Mouse (Mus musculus) 3134 (cell line): ENCODE results near the gene Erg28.

ENCODE experiments used
- DNase-seq: peaks from one replicate; pipeline ENCODE4 v3.0.0-alpha.2; 2011; ENCODE audit warnings: low spot score; ENCODE audit not compliant: insufficient read length; ENCODE audit errors: extremely low read depth

Erg28 gene

GRCm38 (mm10) chr12:85822051-85822450 is 2.3 kb downstream of the Erg28 start:
- DNase-seq: no peak

DNA sequence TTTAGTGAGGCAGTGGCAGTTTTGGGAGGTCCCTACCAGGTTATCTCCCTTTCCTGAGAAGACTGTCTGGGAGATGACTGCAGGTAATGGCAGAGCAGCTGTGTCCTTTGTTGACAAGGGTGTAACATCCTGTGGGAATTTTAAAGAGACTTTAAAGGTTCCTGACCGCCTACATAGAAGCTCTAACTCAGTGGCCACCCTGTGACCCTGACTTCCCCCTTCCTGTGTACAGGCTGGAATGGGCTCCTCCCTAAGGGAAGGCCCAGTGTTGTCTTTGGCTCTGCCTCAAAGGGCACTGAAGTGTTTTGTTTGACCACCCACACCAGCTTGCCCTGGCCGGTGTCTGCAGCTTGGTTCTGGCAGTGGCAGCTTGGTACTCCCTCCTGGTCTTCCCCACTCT is 10.8 kb downstream of the Erg28 start:
- DNase-seq: no peak

DNA sequence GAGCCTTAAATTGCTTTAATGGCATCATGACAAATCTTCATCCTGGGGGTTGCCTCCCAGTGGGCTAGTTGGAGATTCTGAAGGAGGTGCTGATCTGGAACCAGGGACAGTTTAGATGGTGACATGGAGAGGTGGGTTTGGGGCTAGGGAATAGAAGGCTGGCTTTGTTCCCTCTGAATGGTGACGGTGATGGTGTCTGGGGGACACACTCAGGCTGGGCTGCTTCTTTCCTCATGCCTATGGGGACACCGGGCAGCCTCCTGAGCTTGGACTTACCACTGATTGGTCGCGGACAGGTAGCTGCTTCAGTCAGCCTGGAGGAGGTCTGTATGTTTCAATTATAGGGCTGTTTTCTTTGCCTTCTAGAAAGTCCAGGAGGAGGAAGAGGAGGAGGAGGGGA is 12.7 kb downstream of the Erg28 start:
- DNase-seq: no peak

GRCm38 (mm10) chr12:85810959-85811358 is 13.4 kb downstream of the Erg28 start:
- DNase-seq: no peak

DNA sequence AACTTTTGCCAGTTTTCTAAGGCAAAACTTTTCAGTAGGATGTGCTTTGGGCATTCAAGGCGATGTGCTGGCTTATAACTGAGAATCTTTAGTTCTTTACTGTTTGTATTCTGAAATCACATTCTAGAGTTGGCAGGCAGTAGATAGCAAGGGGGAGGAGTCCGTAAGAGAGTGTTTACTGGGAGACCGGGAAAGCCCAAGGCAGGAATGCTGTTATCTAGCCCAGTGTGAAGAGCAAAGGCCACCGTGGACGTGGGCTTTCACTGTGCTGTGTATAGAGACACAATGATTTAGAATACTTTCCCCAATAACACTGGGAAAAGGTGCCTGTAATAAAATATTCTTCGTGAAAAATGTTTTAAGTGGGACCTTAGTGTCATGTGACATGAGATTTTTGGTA is 14.6 kb downstream of the Erg28 start:
- DNase-seq: no peak

DNA sequence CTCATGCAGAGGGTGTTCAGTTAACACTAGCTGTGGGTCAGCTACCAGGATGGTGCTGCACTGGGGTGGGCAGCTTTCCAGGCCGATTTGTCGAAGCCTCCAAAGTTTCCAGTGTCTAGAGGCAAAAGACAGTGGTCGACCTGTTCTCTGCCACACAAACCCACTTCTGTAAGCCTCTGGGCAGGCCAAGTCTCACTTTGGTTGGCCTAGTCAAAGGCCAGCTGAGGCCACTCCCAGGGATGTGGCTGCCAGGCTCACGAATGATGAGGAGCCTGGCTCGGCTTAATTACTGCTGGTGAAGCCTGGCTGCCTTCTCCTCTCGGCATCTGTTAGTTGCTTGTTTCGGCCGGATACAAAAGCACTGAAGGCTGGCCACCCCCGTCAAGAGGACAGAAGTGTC is 24.3 kb downstream of the Erg28 start:
- no peak for DNase-seq

DNA sequence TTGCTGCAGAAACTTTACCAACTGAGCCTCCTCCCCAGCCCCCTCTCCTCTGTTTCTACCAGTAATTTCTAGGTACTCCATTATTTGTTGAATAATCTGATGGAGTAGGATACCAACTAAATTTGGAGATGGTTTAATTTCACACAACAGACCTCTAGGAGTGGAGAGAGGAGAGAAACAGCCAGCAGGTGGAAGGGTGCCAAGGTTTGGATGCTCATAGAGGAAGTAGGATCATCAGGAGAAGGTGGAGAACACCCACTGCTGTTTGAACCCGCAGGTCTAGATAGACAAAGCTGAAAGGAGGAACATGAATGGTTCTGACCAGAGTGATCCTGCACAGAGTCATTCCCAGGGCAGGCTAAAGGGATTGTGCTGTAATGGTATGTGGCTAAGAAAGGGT is 28.8 kb downstream of the Erg28 start:
- DNase-seq: no peak

- no peak for DNase-seq
Measured at GRCm38 (mm10) chr12:85794094-85794493, 30.3 kb downstream of the Erg28 start.

- DNase-seq: no peak
Measured at GRCm38 (mm10) chr12:85792821-85793346, 31.5 kb downstream of the Erg28 start.

GRCm38 (mm10) chr12:85792158-85792557 is 32.2 kb downstream of the Erg28 start:
- no peak for DNase-seq

DNA sequence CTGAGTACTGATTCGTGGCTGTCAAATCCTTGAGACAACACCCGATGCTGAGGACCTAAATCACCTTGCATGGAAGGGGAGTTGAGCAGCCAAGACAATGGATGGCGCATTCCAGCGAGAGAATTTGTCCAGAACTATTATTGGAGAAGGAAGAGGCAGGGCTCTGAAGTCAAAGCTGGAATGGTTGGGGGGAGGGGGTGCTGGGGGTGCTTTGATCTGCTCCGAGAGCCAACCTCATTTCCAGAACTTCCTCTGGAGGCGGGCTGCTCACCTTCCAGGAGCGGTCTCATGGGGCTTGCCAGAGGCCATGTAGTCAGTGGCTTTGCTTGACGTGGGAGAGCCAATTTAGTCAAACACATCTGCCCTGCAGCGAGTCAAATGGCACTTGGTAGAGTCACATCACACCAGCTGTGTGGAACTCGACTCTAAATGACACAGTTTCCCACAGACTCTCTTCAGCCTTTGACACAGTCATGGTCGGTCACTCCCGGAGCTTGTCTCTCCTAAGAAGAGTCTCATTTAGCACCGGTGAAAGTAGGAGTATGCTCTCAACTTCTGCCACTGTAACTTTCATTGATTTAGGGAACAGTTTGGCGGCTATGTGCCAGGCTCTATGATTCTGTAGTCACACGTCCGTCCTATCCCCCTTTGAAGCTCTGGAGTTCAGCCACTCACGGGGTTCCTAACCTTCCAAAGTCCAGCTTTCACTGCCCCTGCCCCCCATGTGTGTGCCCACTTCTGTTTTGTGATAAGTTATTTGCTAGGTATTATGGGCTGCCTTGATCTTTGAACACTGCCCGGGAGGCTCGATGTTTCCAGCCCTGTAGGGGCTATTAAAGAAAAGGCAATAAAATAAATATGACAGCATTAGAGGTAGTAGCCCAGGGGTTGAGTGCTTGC is 39.2 kb downstream of the Erg28 start:
- no peak for DNase-seq

DNA sequence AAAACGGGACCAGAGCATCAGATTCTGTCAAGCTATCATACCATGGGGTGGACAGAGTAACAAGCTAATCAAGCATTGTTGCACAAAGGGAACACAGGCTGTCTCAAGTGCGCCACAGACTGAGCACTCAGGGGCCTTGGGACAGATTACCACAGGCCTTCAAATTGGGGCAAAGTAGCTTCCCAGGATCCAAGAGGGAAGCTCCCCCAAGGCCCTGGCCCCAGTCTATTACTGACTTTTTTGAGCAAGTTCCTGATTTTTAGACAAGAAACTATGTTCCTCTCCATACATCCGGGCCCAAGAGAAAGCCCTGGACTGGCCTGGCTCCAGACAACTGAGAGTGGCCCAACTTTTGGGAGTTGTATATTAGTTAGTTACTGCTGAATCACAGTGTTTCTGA is 42.7 kb downstream of the Erg28 start:
- DNase-seq: no peak

DNA sequence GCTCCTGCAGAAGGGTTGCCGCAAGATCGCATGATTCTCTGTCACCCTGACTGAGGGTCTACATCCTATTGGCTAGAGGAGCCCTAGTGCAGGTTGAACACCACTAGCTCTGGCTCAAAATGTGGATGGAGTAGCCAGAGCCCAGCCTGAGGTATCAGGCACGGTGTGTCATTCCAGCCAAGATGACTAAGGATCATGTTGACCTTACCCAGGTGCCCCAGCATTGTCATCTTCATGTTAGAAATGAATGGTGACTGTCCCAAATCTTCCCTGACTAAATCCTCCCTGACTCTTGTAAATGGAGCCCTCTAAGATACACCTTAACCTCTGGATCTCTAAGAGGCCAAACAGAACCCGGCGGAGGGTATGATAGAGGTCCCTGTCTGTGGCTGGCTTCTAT is 44.6 kb downstream of the Erg28 start:
- no peak for DNase-seq

- no peak for DNase-seq
Measured at GRCm38 (mm10) chr12:85778962-85779361, 45.4 kb downstream of the Erg28 start.

DNA sequence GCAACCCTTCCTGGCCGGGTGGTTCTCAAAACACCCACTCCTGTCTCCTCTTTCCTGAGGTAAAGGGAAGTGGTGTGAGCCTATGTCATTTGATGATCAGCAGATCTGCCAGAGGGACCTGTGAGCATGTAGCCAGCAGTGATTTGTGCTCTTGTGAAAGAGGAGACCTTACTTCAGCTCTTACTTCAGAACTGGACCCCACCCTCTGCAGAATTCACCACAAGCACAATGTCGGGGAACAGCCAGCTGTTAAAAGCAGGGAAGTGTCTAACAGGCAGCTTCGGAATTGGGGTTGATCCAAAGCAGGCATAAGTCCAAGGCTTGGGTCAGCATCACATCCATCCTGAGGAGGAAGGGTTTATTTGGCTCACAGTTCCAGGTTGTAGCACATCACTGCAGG is 53.0 kb downstream of the Erg28 start:
- DNase-seq: no peak

GRCm38 (mm10) chr12:85767750-85768149 is 56.6 kb downstream of the Erg28 start:
- no peak for DNase-seq

DNA sequence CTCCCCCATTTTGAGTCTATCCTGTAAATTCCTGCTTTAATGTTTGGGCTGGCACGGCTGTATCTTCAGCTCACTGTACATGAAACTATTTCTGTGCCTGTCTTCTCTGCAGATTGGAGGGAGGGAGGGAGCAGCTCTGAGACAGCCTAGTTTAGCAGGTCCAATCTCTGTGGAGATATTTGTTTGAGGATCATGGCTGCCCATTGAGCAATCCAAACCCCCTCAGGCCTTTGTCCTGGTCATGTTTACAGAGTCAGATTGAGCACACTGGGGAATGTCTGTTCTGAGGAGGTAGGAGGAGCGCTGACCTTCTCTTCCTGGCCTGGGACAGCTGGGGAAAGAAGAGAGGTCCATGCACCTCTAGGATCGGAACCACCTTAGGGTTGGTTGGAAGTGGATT is 58.1 kb downstream of the Erg28 start:
- no peak for DNase-seq
